Mouse (Mus musculus) kidney, adult 2 months (tissue): ENCODE measurements around the gene Megf11.

Experiments used
- CTCF ChIP-seq: fragments of 200-500 bp; conservative IDR thresholded peaks from 2 replicates; pipeline ENCODE4 v1.5.1; 2011; ENCODE audit warnings: low read depth, mild to moderate bottlenecking, control low read depth, low read length, moderate library complexity, mixed read lengths; ENCODE audit not compliant: insufficient read depth, insufficient read length
- POLR2A ChIP-seq: fragments of 200-500 bp; IDR thresholded peaks from one replicate; pipeline ENCODE4 v1.6.1; 2011; ENCODE audit warnings: low read depth, low read length, control low read depth

DNA sequence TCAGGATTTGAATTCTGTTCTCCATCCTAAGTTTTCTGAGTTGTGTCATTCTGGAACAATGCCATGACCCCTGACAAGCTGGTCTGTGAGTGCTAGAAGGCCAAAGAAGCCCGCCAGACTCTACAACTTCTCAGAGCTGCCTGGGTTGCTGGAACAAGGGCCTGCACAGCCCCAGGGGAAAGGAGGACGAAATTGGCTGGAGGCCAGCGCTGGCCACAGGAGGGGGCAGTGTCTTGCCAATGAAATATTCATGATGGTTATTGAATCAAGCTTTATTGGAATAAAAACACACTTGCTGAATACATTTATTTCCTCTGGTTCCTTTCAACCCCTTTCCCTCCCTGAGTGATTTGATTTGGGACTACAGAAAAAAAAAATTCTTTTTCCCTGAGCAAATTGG, 224.1 kb downstream of the Megf11 start:
- TF ChIP-seq POLR2A, result no peak
- no peak for TF ChIP-seq CTCF
